Mouse (Mus musculus) kidney, adult 11 months (tissue): ENCODE data around the gene Ifitm10.
"Not testable (repeated sequence)": the region's sequence is repeated elsewhere in the genome, so short reads cannot be mapped to it uniquely, and the experiment has no call there.

Experiments used
- DNase-seq: peaks from one replicate; pipeline ENCODE4 v3.0.0; 2022

The Ifitm10 gene

DNA sequence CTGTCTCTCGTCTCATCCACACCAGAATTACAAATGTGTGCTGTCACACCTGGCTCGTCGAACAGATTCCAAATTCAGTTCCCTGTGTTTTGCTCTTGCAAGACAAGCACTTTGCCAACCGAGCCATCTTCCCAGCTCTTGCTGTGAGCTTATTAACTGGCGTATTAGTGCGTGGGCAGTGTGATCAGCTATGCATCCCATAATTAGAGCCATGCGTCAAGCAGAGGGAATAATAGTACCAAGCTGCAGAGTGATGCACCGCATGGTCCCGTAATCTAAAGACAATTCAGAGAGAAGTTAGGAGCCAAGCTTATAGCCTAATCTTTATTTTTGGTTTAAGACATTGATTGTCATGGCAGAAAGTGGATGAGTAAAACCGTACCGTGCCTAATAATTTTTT, 54.4 kb downstream of the Ifitm10 start:
- DNase-seq = no peak

- no peak for DNase-seq
These were observed 56.3 kb downstream of the Ifitm10 start for GRCm38 (mm10) chr7:142317216-142317615.

DNA sequence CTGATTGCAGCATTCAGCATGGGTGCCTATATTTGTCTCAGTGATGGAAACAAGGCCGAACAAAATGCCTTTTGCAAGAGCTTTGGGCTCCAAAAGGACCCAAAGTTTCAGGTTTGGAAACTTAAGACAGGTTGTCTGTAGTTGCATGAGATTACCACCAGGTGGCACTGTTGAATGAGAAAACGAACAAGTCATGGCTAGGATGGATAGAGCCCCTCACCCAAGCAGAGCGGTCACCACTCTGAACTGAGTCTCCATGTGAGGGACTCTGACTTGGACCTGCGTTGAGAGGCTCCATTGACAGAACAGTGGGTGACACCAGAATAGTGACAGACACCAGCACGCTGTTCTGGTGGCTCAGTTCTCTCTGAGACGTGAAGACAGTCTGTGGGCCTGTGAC, 57.0 kb downstream of the Ifitm10 start:
- no peak for DNase-seq

- DNase-seq = no peak
These were observed 58.8 kb downstream of the Ifitm10 start for GRCm38 (mm10) chr7:142314600-142315285.

- DNase-seq = not testable (repeated sequence)
These were observed 69.6 kb downstream of the Ifitm10 start for GRCm38 (mm10) chr7:142303929-142304328.

DNA sequence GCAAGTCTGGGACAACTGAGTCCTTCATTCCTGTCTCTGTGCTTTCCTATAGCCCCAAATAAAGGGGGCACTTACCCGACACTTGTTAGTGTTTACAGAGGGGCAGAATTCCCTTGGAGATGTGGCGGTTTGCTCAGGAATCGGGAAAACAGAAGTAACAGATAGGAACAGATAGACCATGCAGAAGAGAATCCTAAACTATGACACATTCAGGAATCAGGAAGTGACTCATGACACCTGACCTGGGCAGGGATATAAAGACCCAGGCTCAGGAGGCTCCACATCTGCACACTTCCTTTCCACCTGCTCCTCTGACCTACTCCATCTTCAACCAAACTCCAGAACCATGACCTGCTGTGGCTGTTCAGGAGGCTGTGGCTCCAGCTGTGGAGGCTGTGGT, 70.3 kb downstream of the Ifitm10 start, which contains the start of gene Krtap5-4:
TSS of gene Krtap5-4 (plus strand) at position 301 of the 400 bp plus-strand sequence.
- DNase-seq = no peak

DNA sequence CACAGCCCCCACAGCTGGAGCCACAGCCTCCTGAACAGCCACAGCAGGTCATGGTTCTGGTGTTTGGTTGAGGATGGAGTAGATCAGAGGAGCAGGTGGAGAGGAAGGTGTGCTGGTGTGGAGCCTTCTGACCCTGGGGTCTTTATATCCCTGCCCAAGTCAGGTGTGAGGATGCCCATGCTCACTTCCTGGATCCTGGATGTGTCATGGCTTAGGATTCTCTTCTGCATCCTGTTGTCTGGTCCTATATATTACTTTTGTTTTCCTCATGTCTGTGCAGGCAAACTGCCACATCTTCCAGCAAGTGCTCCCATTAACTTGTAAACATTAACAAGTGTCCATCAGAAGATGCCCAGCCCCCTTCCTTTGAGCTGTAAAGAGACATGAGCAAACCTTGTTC, 76.5 kb downstream of the Ifitm10 start, which contains the start of gene Krtap5-1:
TSS of gene Krtap5-1 (minus strand) at position 101 of the 400 bp plus-strand sequence.
- not testable (repeated sequence) for DNase-seq

DNA sequence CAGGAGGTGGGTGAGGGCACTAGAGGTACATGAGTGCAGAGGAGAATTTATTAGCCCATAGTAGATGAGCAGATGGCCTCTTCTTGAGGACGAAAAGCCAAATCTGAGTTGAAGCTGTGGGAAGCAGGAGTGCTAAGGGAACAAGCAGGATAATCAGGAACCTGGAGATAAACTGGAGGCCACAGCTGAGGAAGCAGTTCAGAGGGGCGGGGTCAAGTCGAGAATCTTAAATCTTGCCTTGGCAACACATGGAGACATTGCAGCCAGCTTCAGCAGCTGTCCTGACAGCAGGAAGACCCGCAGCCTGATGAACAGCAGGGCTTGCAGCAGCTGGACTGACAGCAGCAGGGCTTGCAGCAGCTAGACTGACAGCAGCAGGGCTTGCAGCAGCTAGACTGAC, 77.4 kb downstream of the Ifitm10 start:
- DNase-seq = not testable (repeated sequence)

GRCm38 (mm10) chr7:142295418-142295817, 78.1 kb downstream of the Ifitm10 start:
- DNase-seq = no peak

- DNase-seq = not testable (repeated sequence)
These were observed 79.7 kb downstream of the Ifitm10 start for GRCm38 (mm10) chr7:142293851-142294250.

GRCm38 (mm10) chr7:142285910-142286612, 87.5 kb downstream of the Ifitm10 start:
- DNase-seq = not testable (repeated sequence)

- DNase-seq = peak; percentile 31
These were observed 88.3 kb downstream of the Ifitm10 start for GRCm38 (mm10) chr7:142285130-142285835.

DNA sequence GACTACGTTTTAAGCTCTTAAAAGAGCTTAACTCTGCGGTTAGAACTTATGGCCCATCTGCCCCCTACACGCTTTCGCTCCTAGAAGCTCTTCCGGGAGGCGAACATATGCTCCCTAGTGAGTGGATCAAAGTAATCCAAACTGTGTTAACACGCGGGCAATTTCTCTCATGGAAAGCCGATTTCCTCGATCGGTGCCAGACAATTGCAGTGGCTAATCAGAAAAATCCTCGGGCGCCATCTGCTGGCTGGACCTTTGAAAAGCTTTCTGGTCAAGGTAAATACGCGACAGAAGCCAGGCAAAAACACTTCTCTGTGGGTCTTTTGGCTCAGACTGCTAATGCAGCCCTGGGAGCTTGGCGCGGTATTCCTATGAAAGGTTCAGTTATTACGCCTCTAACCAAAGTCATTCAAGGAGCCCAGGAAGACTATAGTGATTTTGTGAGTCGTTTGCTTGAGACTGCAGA, 88.9 kb downstream of the Ifitm10 start:
- peak; percentile 88 for DNase-seq

GRCm38 (mm10) chr7:142284023-142284591, 89.4 kb downstream of the Ifitm10 start:
- peak; percentile 49 for DNase-seq

- DNase-seq = peak; percentile 18
These were observed 90.7 kb downstream of the Ifitm10 start for GRCm38 (mm10) chr7:142282847-142283246.

DNA sequence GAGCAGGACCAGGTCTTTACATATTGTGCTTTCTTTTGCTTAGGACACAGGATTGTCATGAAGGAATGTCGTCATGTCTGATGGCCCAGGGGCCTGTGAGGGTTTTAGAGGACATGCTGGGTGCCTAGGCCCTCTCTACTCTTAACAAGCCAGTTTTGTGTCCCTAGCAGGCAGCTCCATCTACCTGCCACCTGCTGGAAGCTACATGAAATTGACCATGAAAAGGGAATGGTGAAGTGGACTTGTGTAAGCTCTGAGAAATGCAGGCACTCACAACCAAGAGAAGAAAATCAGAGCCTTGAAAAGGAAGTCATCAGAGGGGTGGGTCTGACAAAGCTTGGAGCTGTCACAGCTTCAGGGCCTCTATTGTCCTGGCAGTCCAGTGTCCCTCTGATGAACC, 94.3 kb downstream of the Ifitm10 start:
- DNase-seq = not testable (repeated sequence)

GRCm38 (mm10) chr7:142278183-142278582, 95.4 kb downstream of the Ifitm10 start:
- DNase-seq = not testable (repeated sequence)
